Mouse (Mus musculus): ENCODE measurements around the gene Gapt. TPM values are rescaled to one million over a fixed set of nuclear protein-coding genes. Genes with fewer than 3 reads are reported as not detected.

Gene Gapt
- not detected for polyA plus RNA-seq (2015; fragmentation: Illumina TruSeq; extraction: RNeasy Lipid Tissue Mini Kit (QIAGEN cat#74804); ENCODE audit: low read depth, low replicate concordance)

DNA sequence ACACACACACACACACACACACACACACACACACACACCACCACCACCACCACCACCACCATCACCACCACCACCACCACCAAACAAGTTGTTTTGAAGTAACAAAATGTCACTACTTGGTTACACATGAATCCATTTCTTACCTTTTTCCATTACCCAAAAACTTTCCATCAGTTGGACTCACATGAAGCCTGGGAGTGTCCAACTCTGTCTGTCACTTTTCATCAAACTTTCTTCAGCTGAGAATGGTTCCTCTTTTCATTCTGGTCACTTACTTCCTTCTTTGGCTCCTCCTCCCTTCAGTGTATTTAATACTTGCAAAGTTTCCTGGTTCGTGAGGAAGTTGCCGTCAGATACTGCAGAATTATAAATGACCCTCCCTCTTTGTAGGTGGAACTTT, at the start of gene Gapt:
Gapt (minus strand) TSS at position 259 of the 400 bp plus-strand sequence.

DNA sequence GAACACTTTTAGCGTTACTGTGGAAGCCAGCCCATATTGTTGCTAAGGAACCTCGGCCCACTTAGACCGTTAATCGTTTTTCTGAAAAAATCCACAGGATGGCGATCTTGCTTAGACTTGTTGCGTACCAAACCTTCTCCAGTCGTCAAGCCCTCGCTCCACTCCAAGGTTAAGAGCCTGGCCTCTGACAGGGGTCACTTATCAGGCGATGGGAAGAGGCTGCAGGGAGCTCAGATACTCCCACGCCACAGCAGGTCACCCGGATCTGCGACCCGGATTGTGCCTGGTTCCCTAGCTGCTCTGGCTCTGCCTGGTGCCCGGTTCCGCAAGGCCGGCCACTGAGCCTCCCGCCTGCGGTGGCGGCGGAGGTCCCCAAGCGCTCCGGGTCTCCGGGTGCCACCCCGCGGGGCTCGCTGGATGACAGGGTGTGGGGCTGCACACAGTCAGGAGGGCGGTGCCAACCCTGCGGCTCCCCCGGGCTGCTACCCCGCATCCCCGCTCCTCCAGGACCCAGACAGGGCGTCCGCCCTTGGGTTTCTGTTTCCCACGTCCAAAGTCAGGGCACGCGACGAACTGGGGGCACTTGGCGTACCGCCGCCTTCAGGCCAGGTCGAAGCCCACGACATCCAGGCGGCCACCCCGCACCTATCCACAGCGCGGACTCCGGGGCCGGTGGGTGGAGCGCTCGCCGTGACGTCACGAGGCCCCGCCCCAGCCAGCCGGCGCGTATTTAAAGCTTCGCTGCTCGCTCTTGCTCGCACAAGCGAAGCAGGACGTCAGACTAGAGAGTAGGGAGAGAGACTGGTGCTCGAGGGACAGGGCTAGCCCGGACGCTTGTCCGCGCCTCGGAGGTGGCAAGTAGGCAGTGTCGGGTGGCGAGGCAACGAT, 37.5 kb upstream of the Gapt start, which contains the start of gene Plk2:
Plk2 (plus strand) TSS at position 756 of the 888 bp plus-strand sequence.

Other genes with a start within 250 kb of the Gapt start
- gene Rab3c, start 76.2 kb downstream of the Gapt start, polyA plus RNA-seq (2015; fragmentation: Illumina TruSeq; extraction: RNeasy Lipid Tissue Mini Kit (QIAGEN cat#74804); ENCODE audit: low read depth, low replicate concordance): 141 TPM
- 158 TPM for gene Plk2, start 37.8 kb upstream of the Gapt start, polyA plus RNA-seq (2015; fragmentation: Illumina TruSeq; extraction: RNeasy Lipid Tissue Mini Kit (QIAGEN cat#74804); ENCODE audit: low read depth, low replicate concordance)